Mouse (Mus musculus): ENCODE results near the gene Hoxc4. TPM values are rescaled to one million over a fixed set of nuclear protein-coding genes. Genes with fewer than 3 reads are reported as not detected.

The Hoxc4 gene
- total RNA-seq, 1 experiment: 0.31 TPM

- Histone ChIP-seq H3K36me3 (ENCODE audit: control insufficient read depth, insufficient read depth, low read length, poor library complexity, severe bottlenecking) (no peaks in the 10 kb centered on the region), H3K9ac (ENCODE audit: insufficient read depth, low read depth, low read length, poor library complexity, severe bottlenecking) (no peak overlapping the region), H3K9me3 (ENCODE audit: control insufficient read depth, insufficient read depth, low read depth, low read length) (no peaks in the 10 kb centered on the region), H3K4me3 (ENCODE audit: insufficient read depth in 1 of 2, low read depth in 1 of 2, low read length in 2 of 2, poor library complexity in 1 of 2, severe bottlenecking in 1 of 2) (no peak overlapping the region), H3K27ac (ENCODE audit: insufficient read depth, low read depth, low read length, poor library complexity, severe bottlenecking) (no peak overlapping the region), H3K4me1 (ENCODE audit: control insufficient read depth in 2 of 2, insufficient read depth in 2 of 2, low read length in 2 of 2, poor library complexity in 1 of 2) (no peaks in the 10 kb centered on the region)
- no peak for DNase-seq (ENCODE audit: low read depth, low spot score)
- in situ Hi-C loops (cut with MboI; ENCODE audit: low sequenced_read_pairs in 2 of 2, unreplicated experiment in 2 of 2): no loop called here
- TF ChIP-seq CHD2 (IDR thresholded peaks at IDR 0.05; ENCODE audit: low read depth, low read length): no peak
- TF ChIP-seq MAFK (IDR thresholded peaks at IDR 0.05; ENCODE audit: insufficient read depth, low read depth, low read length): no peak
- no peak for TF ChIP-seq ZNF384 (IDR thresholded peaks at IDR 0.05; ENCODE audit: low read depth, low read length)
- no peak for TF ChIP-seq ZC3H11A (IDR thresholded peaks at IDR 0.05; ENCODE audit: borderline replicate concordance, low read depth, low read length)
Measured at GRCm38 (mm10) chr15:103083598-103083997, 64.9 kb downstream of the Hoxc4 start.

GRCm38 (mm10) chr15:103084944-103085343 lies 66.2 kb downstream of the Hoxc4 start:
- TF ChIP-seq CHD2 (IDR thresholded peaks at IDR 0.05; ENCODE audit: low read depth, low read length): no peak
- no peak for TF ChIP-seq MAFK (IDR thresholded peaks at IDR 0.05; ENCODE audit: insufficient read depth, low read depth, low read length)
- no peak for TF ChIP-seq ZC3H11A (IDR thresholded peaks at IDR 0.05; ENCODE audit: borderline replicate concordance, low read depth, low read length)
- TF ChIP-seq ZNF384 (IDR thresholded peaks at IDR 0.05; ENCODE audit: low read depth, low read length): no peak
- TF ChIP-seq HCFC1 (IDR thresholded peaks at IDR 0.05; ENCODE audit: borderline replicate concordance, insufficient read depth, low read length): no peak
- in situ Hi-C loops (cut with MboI; ENCODE audit: low sequenced_read_pairs in 2 of 2, unreplicated experiment in 2 of 2): no loop called here
- H3K36me3 ChIP-seq (ENCODE audit: control insufficient read depth, insufficient read depth, low read length, poor library complexity, severe bottlenecking): no peaks in the 10 kb centered on the region
- DNase-seq (ENCODE audit: low read depth, low spot score): no peak
- H3K9ac ChIP-seq (ENCODE audit: insufficient read depth, low read depth, low read length, poor library complexity, severe bottlenecking): no peak overlapping the region
- no peak overlapping the region for H3K4me3 ChIP-seq (ENCODE audit: insufficient read depth in 1 of 2, low read depth in 1 of 2, low read length in 2 of 2, poor library complexity in 1 of 2, severe bottlenecking in 1 of 2)
- no peaks in the 10 kb centered on the region for H3K9me3 ChIP-seq (ENCODE audit: control insufficient read depth, insufficient read depth, low read depth, low read length)
- H3K4me1 ChIP-seq (ENCODE audit: control insufficient read depth in 2 of 2, insufficient read depth in 2 of 2, low read length in 2 of 2, poor library complexity in 1 of 2): no peaks in the 10 kb centered on the region
- H3K27ac ChIP-seq (ENCODE audit: insufficient read depth, low read depth, low read length, poor library complexity, severe bottlenecking): no peak overlapping the region

- no peak for TF ChIP-seq HCFC1 (IDR thresholded peaks at IDR 0.05; ENCODE audit: borderline replicate concordance, insufficient read depth, low read length)
- no peak for TF ChIP-seq CHD2 (IDR thresholded peaks at IDR 0.05; ENCODE audit: low read depth, low read length)
- TF ChIP-seq ZC3H11A (IDR thresholded peaks at IDR 0.05; ENCODE audit: borderline replicate concordance, low read depth, low read length): no peak
- no peak for TF ChIP-seq ZNF384 (IDR thresholded peaks at IDR 0.05; ENCODE audit: low read depth, low read length)
- no peak for TF ChIP-seq MAFK (IDR thresholded peaks at IDR 0.05; ENCODE audit: insufficient read depth, low read depth, low read length)
- DNase-seq (ENCODE audit: low read depth, low spot score): no peak
- in situ Hi-C loops (cut with MboI; ENCODE audit: low sequenced_read_pairs in 2 of 2, unreplicated experiment in 2 of 2): no loop called here
- Histone ChIP-seq H3K9me3 (ENCODE audit: control insufficient read depth, insufficient read depth, low read depth, low read length) (no peaks in the 10 kb centered on the region), H3K36me3 (ENCODE audit: control insufficient read depth, insufficient read depth, low read length, poor library complexity, severe bottlenecking) (no peaks in the 10 kb centered on the region), H3K27ac (ENCODE audit: insufficient read depth, low read depth, low read length, poor library complexity, severe bottlenecking) (no peak overlapping the region), H3K4me1 (ENCODE audit: control insufficient read depth in 2 of 2, insufficient read depth in 2 of 2, low read length in 2 of 2, poor library complexity in 1 of 2) (no peaks in the 10 kb centered on the region), H3K9ac (ENCODE audit: insufficient read depth, low read depth, low read length, poor library complexity, severe bottlenecking) (peak overlapping the region; percentile 22; the same call in 1 of the 2 replicates), H3K4me3 (ENCODE audit: insufficient read depth in 1 of 2, low read depth in 1 of 2, low read length in 2 of 2, poor library complexity in 1 of 2, severe bottlenecking in 1 of 2) (peak overlapping the region; percentile 52 to 54)
Measured at GRCm38 (mm10) chr15:103085831-103086671, 67.3 kb downstream of the Hoxc4 start.

Other genes starting within 250 kb of the Hoxc4 start
- gene Hoxc13, start 97.8 kb upstream of the Hoxc4 start, total RNA-seq (2012; rRNA removed): 0.42 and 0.94 TPM in 2 replicates
- 0.85 and 1.9 TPM in 2 replicates for gene Hoxc12, start 82.2 kb upstream of the Hoxc4 start, total RNA-seq (2012; rRNA removed)
- gene Hoxc11, start 64.5 kb upstream of the Hoxc4 start, total RNA-seq (2012; rRNA removed): not detected in 2 replicates
- gene Hoxc10, start 52.1 kb upstream of the Hoxc4 start, total RNA-seq (2012; rRNA removed): 0.58 TPM in 1 of 2 replicates, not detected in the other
- 0.22 TPM in 1 of 2 replicates, not detected in the other for gene Hoxc5, start 51.5 kb upstream of the Hoxc4 start, total RNA-seq (2012; rRNA removed)
- gene Hoxc9, start 42.5 kb upstream of the Hoxc4 start, total RNA-seq (2012; rRNA removed): 0.54 TPM in 1 of 2 replicates, not detected in the other
- gene Hoxc8, start 28.3 kb upstream of the Hoxc4 start, total RNA-seq (2012; rRNA removed): 0.22 TPM in 1 of 2 replicates, not detected in the other
- 0.32 and 0.58 TPM in 2 replicates for gene Hoxc6, start 20.7 kb upstream of the Hoxc4 start, total RNA-seq (2012; rRNA removed)
- 7.1 and 10.6 TPM in 2 replicates for gene Smug1, start 148.2 kb downstream of the Hoxc4 start, total RNA-seq (2012; rRNA removed)
- 190 and 226 TPM in 2 replicates for gene Cbx5, start 220.9 kb downstream of the Hoxc4 start, total RNA-seq (2012; rRNA removed)
- gene Hnrnpa1, start 221.5 kb downstream of the Hoxc4 start, total RNA-seq (2012; rRNA removed): 321 and 519 TPM in 2 replicates
- 0.49 and 1.0 TPM in 2 replicates for gene Nfe2, start 239.5 kb downstream of the Hoxc4 start, total RNA-seq (2012; rRNA removed)